Mouse (Mus musculus): ENCODE measurements at regions not wholly inside any gene's neighbourhood (a gene's known extent, or its start where the extent isn't known, plus 50 kb on each side); places are given as distances from the start of the nearest gene placed in this dataset.

DNA sequence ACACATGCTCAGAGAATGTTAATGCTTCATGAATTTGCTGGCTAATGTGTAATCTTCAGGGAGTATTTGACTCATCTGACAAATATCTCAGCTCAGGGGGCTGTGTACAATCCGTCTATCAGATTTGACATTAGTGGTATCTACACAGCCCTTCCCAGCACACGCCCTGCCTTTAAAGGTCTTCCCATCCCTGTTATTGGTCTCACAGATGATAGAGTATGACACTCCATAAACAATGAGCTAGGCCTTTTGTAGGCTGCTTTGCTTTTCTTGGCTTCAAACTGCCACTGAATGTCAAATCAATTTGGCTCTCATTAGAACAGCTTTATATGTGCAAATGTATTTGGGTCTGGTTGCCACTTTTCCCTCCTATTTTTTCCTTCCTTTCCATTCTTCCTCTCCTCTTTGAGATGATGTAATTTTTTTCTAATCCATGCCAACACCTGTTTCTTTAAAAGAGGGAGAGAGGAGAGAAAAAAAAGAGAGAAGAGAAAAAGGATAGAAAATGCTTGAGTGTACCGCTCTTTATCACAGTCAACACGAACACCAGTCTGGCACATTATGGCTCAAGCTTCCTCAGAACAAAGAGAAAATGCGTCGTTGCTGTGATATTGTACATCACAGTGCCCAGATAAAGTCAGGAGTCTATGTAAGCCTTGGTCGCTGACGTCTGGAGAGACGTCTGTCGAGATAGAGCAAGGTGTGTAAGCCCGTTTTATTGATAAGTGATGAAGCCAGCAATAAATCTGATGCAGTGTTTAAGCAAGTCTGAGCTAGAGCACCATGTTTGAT, 84.9 kb upstream of the Dph6 start:
- TF ChIP-seq POLR2A (IDR thresholded peaks at IDR 0.05; ENCODE audit: control insufficient read depth, low read depth, low read length): no peak
- no peak for TF ChIP-seq CTCF (IDR thresholded peaks at IDR 0.05; ENCODE audit: control insufficient read depth, insufficient read depth, insufficient replicate concordance, low read depth, low read length)

All from testis, adult 2 months (tissue).